Mouse (Mus musculus) neural tube, embryonic 11.5 days (tissue): ENCODE measurements around the gene Gm19345. TPM values are rescaled to one million over a fixed set of nuclear protein-coding genes. Genes with fewer than 3 reads are reported as not detected.

ENCODE experiments used
- ATAC-seq: fragments of 200-750 bp; cut with Nextera tagmentation; 2 replicates; pipeline ENCODE4 v1.8.0; 2017; ENCODE audit warnings: moderate number of reproducible peaks, mild to moderate bottlenecking, moderate TSS enrichment, moderate library complexity; ENCODE audit not compliant: insufficient read depth, low FRiP score, low TSS enrichment
- DNase-seq: peaks from one replicate; pipeline ENCODE4 v3.0.0-alpha.2; 2015; ENCODE audit warnings: low spot score
- H3K27ac ChIP-seq: fragments of 300-500 bp; sonication (generic); 2 replicates; pipeline ENCODE4 v1.5.1; 2014; ENCODE audit warnings: low read depth, mild to moderate bottlenecking, low read length
- H3K27me3 ChIP-seq: fragments of 300-500 bp; sonication (generic); 2 replicates; pipeline ENCODE4 v1.6.1; 2014; ENCODE audit warnings: mild to moderate bottlenecking, low read length, mixed read lengths; ENCODE audit not compliant: control insufficient read depth, insufficient read depth
- H3K36me3 ChIP-seq: fragments of 300-500 bp; sonication (generic); 2 replicates; pipeline ENCODE4 v1.6.1; 2014; ENCODE audit warnings: mild to moderate bottlenecking, low read length, moderate library complexity, mixed read lengths; ENCODE audit not compliant: control insufficient read depth, insufficient read depth
- H3K4me1 ChIP-seq: fragments of 300-500 bp; sonication (generic); 2 replicates; pipeline ENCODE4 v1.6.1; 2014; ENCODE audit warnings: low read length, mixed read lengths; ENCODE audit not compliant: control insufficient read depth, insufficient read depth
- H3K4me2 ChIP-seq: fragments of 300-500 bp; sonication (generic); 2 replicates; pipeline ENCODE4 v1.6.1; 2014; ENCODE audit warnings: low read depth, mild to moderate bottlenecking, moderate library complexity
- H3K4me3 ChIP-seq: fragments of 300-500 bp; sonication (generic); 2 replicates; pipeline ENCODE4 v1.5.1; 2014; ENCODE audit warnings: low read depth, low read length
- H3K9ac ChIP-seq: fragments of 300-500 bp; sonication (generic); 2 replicates; pipeline ENCODE4 v1.6.1; 2014; ENCODE audit warnings: mild to moderate bottlenecking, low read length
- H3K9me3 ChIP-seq: fragments of 300-500 bp; sonication (generic); 2 replicates; pipeline ENCODE4 v1.6.1; 2016; ENCODE audit warnings: low read length; ENCODE audit not compliant: control insufficient read depth
- WGBS: fragments of 180-500 bp; shearing (Covaris S2); extraction: QIAGEN DNeasy Blood & Tissue Kit; methylation state at CpG from one replicate; pipeline ENCODE4 v1.1.7; 2014; 5-methylcytosine and 5-hydroxymethylcytosine counted together
- polyA plus RNA-seq: library from polyadenylated mRNA; unstranded; fragments of >200 nt; fragmentation: Nextera tagmentation; extraction: Ambion mirVana; gene quantifications from 2 replicates; pipeline ENCODE4 v1.2.1, GENCODE M21; 2014

Gm19345 gene
- polyA plus RNA-seq, 1 experiment from 2014 or later: 0.29 TPM

GRCm38 (mm10) chr7:19856283-19856682 lies 4.5 kb downstream of the Gm19345 start:
- Histone ChIP-seq H3K9ac (no peak overlapping the region), H3K4me3 (no peak overlapping the region), H3K4me1 (no peaks in the 10 kb centered on the region), H3K27ac (no peak overlapping the region), H3K36me3 (no peaks in the 10 kb centered on the region), H3K4me2 (no peak overlapping the region), H3K9me3 (no peaks in the 10 kb centered on the region), H3K27me3 (peaks cover 4% of the 10 kb centered on the region; the same call in 1 of the 2 replicates)
- no peak for ATAC-seq
- no peak for DNase-seq
- WGBS: 90% methylated on average over 6 of the region's 6 CpGs

DNA sequence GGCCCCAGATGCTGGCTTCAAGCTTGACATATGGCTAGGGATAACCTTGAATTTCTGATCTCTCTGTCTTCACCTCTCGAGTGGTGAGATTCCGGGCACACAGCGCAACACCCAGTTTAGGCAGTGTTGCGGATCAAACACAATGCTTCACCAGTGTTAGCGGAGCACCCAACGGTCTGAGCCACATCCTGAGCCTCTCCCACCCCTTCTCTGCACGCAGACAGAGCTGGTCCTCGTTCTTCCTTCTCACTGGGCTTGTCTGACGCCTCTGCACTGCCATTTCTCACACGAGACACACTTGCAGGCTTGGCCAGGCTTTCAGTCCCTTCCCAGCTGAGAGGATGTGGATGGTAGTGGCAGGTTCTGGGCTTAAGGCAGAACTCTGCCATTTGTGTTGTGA lies 7.9 kb downstream of the Gm19345 start:
- H3K36me3 ChIP-seq: no peaks in the 10 kb centered on the region
- DNase-seq (no peak), ATAC-seq (no peak)
- H3K4me3 ChIP-seq: no peak overlapping the region
- H3K4me2 ChIP-seq: no peak overlapping the region
- no peaks in the 10 kb centered on the region for H3K27me3 ChIP-seq
- 75% methylated on average over 10 of the region's 10 CpGs for WGBS
- no peaks in the 10 kb centered on the region for H3K9me3 ChIP-seq
- no peaks in the 10 kb centered on the region for H3K4me1 ChIP-seq
- H3K9ac ChIP-seq: no peak overlapping the region
- H3K27ac ChIP-seq: no peak overlapping the region

DNA sequence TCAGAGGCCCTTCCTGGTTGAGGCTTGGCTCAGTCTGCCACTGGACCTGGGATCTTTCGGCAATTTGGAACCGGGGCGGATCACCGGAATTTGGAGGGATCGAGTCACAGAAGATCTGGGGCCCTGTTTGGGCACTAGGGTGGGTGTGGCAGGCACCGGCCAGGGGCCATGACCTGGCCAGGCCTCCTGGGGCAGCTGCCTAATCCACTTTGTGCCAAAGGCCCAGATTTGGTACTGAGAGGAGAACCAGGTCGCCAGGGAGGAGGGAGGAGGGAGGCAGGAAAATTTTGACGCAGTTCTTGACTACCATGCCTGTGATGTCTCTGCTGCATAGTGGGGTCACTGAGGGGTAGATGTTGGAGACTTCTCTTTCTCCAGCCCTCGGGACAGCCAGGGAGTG lies 9.4 kb downstream of the Gm19345 start, which contains the start of gene Ceacam16:
Gene Ceacam16 (minus strand): TSS at position 101 of the 400 bp plus-strand sequence.
- H3K4me2 ChIP-seq: no peak within 1 kb of the TSS
- 85% methylated on average over 9 of the region's 9 CpGs for WGBS
- ATAC-seq (no peak), DNase-seq (no peak)
- no peak within 1 kb of the TSS for H3K27ac ChIP-seq
- H3K9ac ChIP-seq: no peak within 1 kb of the TSS
- no peaks in the 10 kb centered on the region for H3K27me3 ChIP-seq
- no peaks in the 10 kb centered on the region for H3K4me1 ChIP-seq
- no peaks in the 10 kb centered on the region for H3K9me3 ChIP-seq
- no peak within 1 kb of the TSS for H3K4me3 ChIP-seq
- no peaks in the 10 kb centered on the region for H3K36me3 ChIP-seq

- H3K27me3 ChIP-seq: no peaks in the 10 kb centered on the region
- H3K9ac ChIP-seq: no peak overlapping the region
- H3K27ac ChIP-seq: no peak overlapping the region
- H3K4me3 ChIP-seq: no peak overlapping the region
- H3K9me3 ChIP-seq: 0 out of 2 replicates have a peak, but pooled peaks cover 2% of the 10 kb centered on the region
- DNase-seq: no peak
- 46% methylated on average over 2 of the region's 2 CpGs for WGBS
- ATAC-seq: no peak
- no peaks in the 10 kb centered on the region for H3K4me1 ChIP-seq
- H3K4me2 ChIP-seq: no peak overlapping the region
- H3K36me3 ChIP-seq: no peaks in the 10 kb centered on the region
Observed at GRCm38 (mm10) chr7:19864241-19864640, 12.4 kb downstream of the Gm19345 start.

- WGBS: 82% methylated on average over 8 of the region's 8 CpGs
Observed at GRCm38 (mm10) chr7:19865246-19866036, 13.6 kb downstream of the Gm19345 start.

GRCm38 (mm10) chr7:19866490-19866889 lies 14.7 kb downstream of the Gm19345 start:
- Histone ChIP-seq H3K4me2 (no peak overlapping the region), H3K36me3 (no peaks in the 10 kb centered on the region), H3K4me1 (no peaks in the 10 kb centered on the region), H3K9me3 (0 out of 2 replicates have a peak, but pooled peaks cover 3% of the 10 kb centered on the region), H3K27me3 (no peaks in the 10 kb centered on the region), H3K4me3 (no peak overlapping the region), H3K27ac (no peak overlapping the region), H3K9ac (no peak overlapping the region)
- 87% methylated on average over 6 of the region's 6 CpGs for WGBS
- no peak for ATAC-seq
- no peak for DNase-seq

More at GRCm38 (mm10) chr7:19865246-19866036, 13.6 kb downstream of the Gm19345 start:
- H3K9ac ChIP-seq: no peak overlapping the region
- no peak overlapping the region for H3K4me3 ChIP-seq
- ATAC-seq: no peak
- DNase-seq: no peak
- no peaks in the 10 kb centered on the region for H3K27me3 ChIP-seq
- no peak overlapping the region for H3K27ac ChIP-seq
- H3K4me2 ChIP-seq: no peak overlapping the region
- no peaks in the 10 kb centered on the region for H3K4me1 ChIP-seq
- H3K36me3 ChIP-seq: no peaks in the 10 kb centered on the region
- H3K9me3 ChIP-seq: 0 out of 2 replicates have a peak, but pooled peaks cover 3% of the 10 kb centered on the region

GRCm38 (mm10) chr7:19867751-19868399 lies 16.1 kb downstream of the Gm19345 start:
- Histone ChIP-seq H3K27me3 (no peaks in the 10 kb centered on the region), H3K4me3 (no peak overlapping the region), H3K9me3 (0 out of 2 replicates have a peak, but pooled peaks cover 3% of the 10 kb centered on the region), H3K9ac (no peak overlapping the region), H3K4me1 (no peaks in the 10 kb centered on the region), H3K27ac (no peak overlapping the region), H3K36me3 (no peaks in the 10 kb centered on the region), H3K4me2 (no peak overlapping the region)
- DNase-seq: no peak
- WGBS: 91% methylated on average over 16 of the region's 16 CpGs
- no peak for ATAC-seq

- Histone ChIP-seq H3K27me3 (no peaks in the 10 kb centered on the region), H3K4me1 (no peaks in the 10 kb centered on the region), H3K9me3 (peaks cover 3% of the 10 kb centered on the region; the same call in 1 of the 2 replicates), H3K4me3 (no peak overlapping the region), H3K27ac (no peak overlapping the region), H3K4me2 (no peak overlapping the region), H3K36me3 (no peaks in the 10 kb centered on the region), H3K9ac (no peak overlapping the region)
- no peak for ATAC-seq
- whole genome bisulfite sequencing: 66% methylated on average over 10 of the region's 10 CpGs
- DNase-seq: no peak
Observed at GRCm38 (mm10) chr7:19871137-19871621, 19.4 kb downstream of the Gm19345 start.
